Mouse (Mus musculus): ENCODE results near the gene Fgd6. TPM values are rescaled to one million over a fixed set of nuclear protein-coding genes. Genes with fewer than 3 reads are reported as not detected.

Gene Fgd6
- polyA plus RNA-seq, 1 experiment: 2.0 TPM

DNA sequence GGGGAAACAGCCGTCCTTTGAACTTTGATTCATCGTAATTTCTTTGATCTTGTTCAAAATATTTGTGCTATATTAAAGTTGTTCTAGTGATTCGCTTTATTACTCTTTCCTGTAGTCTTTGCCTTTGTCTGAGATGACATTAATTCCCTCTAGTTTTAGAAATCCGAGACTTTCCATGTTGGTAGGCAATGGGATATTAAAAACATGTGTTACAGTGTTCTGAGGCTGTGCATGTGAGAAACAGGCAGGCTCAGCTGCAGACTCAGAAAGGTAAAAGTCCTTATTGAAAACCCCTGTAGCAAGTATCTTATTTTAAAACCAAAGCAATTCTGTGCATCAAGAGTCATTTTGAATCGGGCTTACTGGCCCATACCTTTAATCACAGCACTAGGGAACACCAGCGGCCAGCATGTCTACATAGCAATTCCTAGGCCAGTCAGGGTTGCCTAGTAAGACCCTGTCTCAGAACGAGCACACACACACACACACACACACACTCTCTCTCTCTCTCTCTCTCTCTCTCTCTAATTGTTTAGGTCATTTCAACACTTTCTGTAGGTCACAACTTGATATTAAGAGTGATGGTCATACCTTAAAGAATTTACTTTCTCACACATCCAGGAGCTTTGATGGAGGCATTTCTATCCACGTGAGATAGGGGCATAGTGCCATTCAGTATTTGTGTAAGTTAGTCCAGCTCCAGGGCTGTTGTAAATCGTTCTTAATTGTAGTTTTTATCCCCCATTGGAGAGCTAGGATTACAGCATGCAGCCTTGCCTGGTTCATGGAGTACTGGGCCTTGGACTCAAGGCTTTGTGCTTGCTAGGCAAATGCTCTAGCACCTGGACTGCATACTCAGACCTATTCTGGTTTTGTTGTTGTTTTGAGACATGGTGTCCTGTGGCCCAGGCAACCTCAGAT, 75.3 kb downstream of the Fgd6 start:
- no peaks in the 10 kb centered on the region for H3K4me1 ChIP-seq (replicated peaks; ENCODE audit: control insufficient read depth, insufficient read depth, low read length)
- TF ChIP-seq CTCF (IDR thresholded peaks at IDR 0.05; ENCODE audit: borderline replicate concordance, control insufficient read depth, extremely low read depth, insufficient read depth, low read length, poor library complexity): no peak
- TF ChIP-seq POLR2A (IDR thresholded peaks at IDR 0.05; ENCODE audit: control insufficient read depth, extremely low read depth, insufficient read depth, low read length, poor library complexity): no peak
- 94% methylated on average over 9 of the region's 9 CpGs for WGBS

GRCm38 (mm10) chr10:94112207-94112606, 76.4 kb downstream of the Fgd6 start:
- 89% methylated on average over 3 of the region's 3 CpGs for WGBS
- H3K27me3 ChIP-seq (ENCODE audit: control insufficient read depth, insufficient read depth, low read length): no peaks in the 10 kb centered on the region
- no peak overlapping the region for H3K27ac ChIP-seq (ENCODE audit: control insufficient read depth, insufficient read depth, low read length)
- H3K36me3 ChIP-seq (ENCODE audit: control insufficient read depth, insufficient read depth, low read length): no peaks in the 10 kb centered on the region
- TF ChIP-seq CTCF (IDR thresholded peaks at IDR 0.05; ENCODE audit: borderline replicate concordance, control insufficient read depth, extremely low read depth, insufficient read depth, low read length, poor library complexity) (no peak), POLR2A (IDR thresholded peaks at IDR 0.05; ENCODE audit: control insufficient read depth, extremely low read depth, insufficient read depth, low read length, poor library complexity) (no peak)
- no peak overlapping the region for H3K4me3 ChIP-seq (ENCODE audit: control insufficient read depth, insufficient read depth, low read length)
- DNase-seq: no peak
- no peaks in the 10 kb centered on the region for H3K4me1 ChIP-seq (replicated peaks; ENCODE audit: control insufficient read depth, insufficient read depth, low read length)

More for the DNA sequence above, 75.3 kb downstream of the Fgd6 start:
- Histone ChIP-seq H3K4me3 (ENCODE audit: control insufficient read depth, insufficient read depth, low read length) (no peak overlapping the region), H3K36me3 (ENCODE audit: control insufficient read depth, insufficient read depth, low read length) (no peaks in the 10 kb centered on the region), H3K27me3 (ENCODE audit: control insufficient read depth, insufficient read depth, low read length) (no peaks in the 10 kb centered on the region), H3K27ac (ENCODE audit: control insufficient read depth, insufficient read depth, low read length) (no peak overlapping the region)
- DNase-seq: no peak

GRCm38 (mm10) chr10:94115893-94116599, 80.2 kb downstream of the Fgd6 start:
- TF ChIP-seq CTCF (IDR thresholded peaks at IDR 0.05; ENCODE audit: borderline replicate concordance, control insufficient read depth, extremely low read depth, insufficient read depth, low read length, poor library complexity): no peak
- TF ChIP-seq POLR2A (IDR thresholded peaks at IDR 0.05; ENCODE audit: control insufficient read depth, extremely low read depth, insufficient read depth, low read length, poor library complexity): no peak
- 21% methylated on average over 6 of the region's 6 CpGs for WGBS
- no peaks in the 10 kb centered on the region for H3K27me3 ChIP-seq (ENCODE audit: control insufficient read depth, insufficient read depth, low read length)
- peak; percentile 79 for DNase-seq
- no peaks in the 10 kb centered on the region for H3K36me3 ChIP-seq (ENCODE audit: control insufficient read depth, insufficient read depth, low read length)
- H3K27ac ChIP-seq (ENCODE audit: control insufficient read depth, insufficient read depth, low read length): no peak overlapping the region
- no peak overlapping the region for H3K4me3 ChIP-seq (ENCODE audit: control insufficient read depth, insufficient read depth, low read length)
- no peaks in the 10 kb centered on the region for H3K4me1 ChIP-seq (replicated peaks; ENCODE audit: control insufficient read depth, insufficient read depth, low read length)

- DNase-seq: no peak
- H3K36me3 ChIP-seq (ENCODE audit: control insufficient read depth, insufficient read depth, low read length): no peaks in the 10 kb centered on the region
- H3K27ac ChIP-seq (ENCODE audit: control insufficient read depth, insufficient read depth, low read length): no peak overlapping the region
- no peaks in the 10 kb centered on the region for H3K4me1 ChIP-seq (replicated peaks; ENCODE audit: control insufficient read depth, insufficient read depth, low read length)
- no peak overlapping the region for H3K4me3 ChIP-seq (ENCODE audit: control insufficient read depth, insufficient read depth, low read length)
- 90% methylated on average over 12 of the region's 12 CpGs for WGBS
- TF ChIP-seq POLR2A (IDR thresholded peaks at IDR 0.05; ENCODE audit: control insufficient read depth, extremely low read depth, insufficient read depth, low read length, poor library complexity) (no peak), CTCF (IDR thresholded peaks at IDR 0.05; ENCODE audit: borderline replicate concordance, control insufficient read depth, extremely low read depth, insufficient read depth, low read length, poor library complexity) (no peak)
- no peaks in the 10 kb centered on the region for H3K27me3 ChIP-seq (ENCODE audit: control insufficient read depth, insufficient read depth, low read length)
These were observed 81.1 kb downstream of the Fgd6 start for GRCm38 (mm10) chr10:94116781-94117340.

- H3K27me3 ChIP-seq (ENCODE audit: control insufficient read depth, insufficient read depth, low read length): no peaks in the 10 kb centered on the region
- no peak overlapping the region for H3K4me3 ChIP-seq (ENCODE audit: control insufficient read depth, insufficient read depth, low read length)
- TF ChIP-seq POLR2A (IDR thresholded peaks at IDR 0.05; ENCODE audit: control insufficient read depth, extremely low read depth, insufficient read depth, low read length, poor library complexity): no peak
- no peak for TF ChIP-seq CTCF (IDR thresholded peaks at IDR 0.05; ENCODE audit: borderline replicate concordance, control insufficient read depth, extremely low read depth, insufficient read depth, low read length, poor library complexity)
- WGBS: 97% methylated on average over 3 of the region's 3 CpGs
- DNase-seq: no peak
- H3K4me1 ChIP-seq (replicated peaks; ENCODE audit: control insufficient read depth, insufficient read depth, low read length): no peaks in the 10 kb centered on the region
- no peak overlapping the region for H3K27ac ChIP-seq (ENCODE audit: control insufficient read depth, insufficient read depth, low read length)
- H3K36me3 ChIP-seq (ENCODE audit: control insufficient read depth, insufficient read depth, low read length): no peaks in the 10 kb centered on the region
These were observed 82.1 kb downstream of the Fgd6 start for GRCm38 (mm10) chr10:94117916-94118315.

GRCm38 (mm10) chr10:94118993-94119392, 83.2 kb downstream of the Fgd6 start:
- no peaks in the 10 kb centered on the region for H3K36me3 ChIP-seq (ENCODE audit: control insufficient read depth, insufficient read depth, low read length)
- TF ChIP-seq CTCF (IDR thresholded peaks at IDR 0.05; ENCODE audit: borderline replicate concordance, control insufficient read depth, extremely low read depth, insufficient read depth, low read length, poor library complexity) (no peak), POLR2A (IDR thresholded peaks at IDR 0.05; ENCODE audit: control insufficient read depth, extremely low read depth, insufficient read depth, low read length, poor library complexity) (no peak)
- no peaks in the 10 kb centered on the region for H3K27me3 ChIP-seq (ENCODE audit: control insufficient read depth, insufficient read depth, low read length)
- H3K4me3 ChIP-seq (ENCODE audit: control insufficient read depth, insufficient read depth, low read length): no peak overlapping the region
- H3K27ac ChIP-seq (ENCODE audit: control insufficient read depth, insufficient read depth, low read length): no peak overlapping the region
- H3K4me1 ChIP-seq (replicated peaks; ENCODE audit: control insufficient read depth, insufficient read depth, low read length): no peaks in the 10 kb centered on the region
- no peak for DNase-seq
- WGBS: 94% methylated on average over 7 of the region's 7 CpGs
